Mouse (Mus musculus) CD4-positive, CD25-positive, alpha-beta regulatory T cell, adult 2 months (primary cell): Measurements from ENCODE around the gene Tspan14.

Experiments
- DNase-seq: peaks from one replicate; pipeline ENCODE4 v3.0.0-alpha.2; 2012; ENCODE audit warnings: low read depth, low spot score

Tspan14 gene

GRCm38 (mm10) chr14:40966392-40966861 is at the start of gene Tspan14:
Gene Tspan14 (minus strand): TSS chr14:40966807.
- DNase-seq, result peak; percentile 75

- DNase-seq, result peak; percentile 9
Observed at GRCm38 (mm10) chr14:41014701-41015240, 48.2 kb upstream of the Tspan14 start.

GRCm38 (mm10) chr14:41013630-41014613 is 47.3 kb upstream of the Tspan14 start, which contains the start of gene Fam213a:
Gene Fam213a (minus strand): TSS chr14:41013788.
- DNase-seq, result peak; percentile 94

GRCm38 (mm10) chr14:41013143-41013542 is 46.5 kb upstream of the Tspan14 start:
- no peak for DNase-seq

GRCm38 (mm10) chr14:41011916-41012315 is 45.3 kb upstream of the Tspan14 start:
- no peak for DNase-seq

- no peak for DNase-seq
Observed at GRCm38 (mm10) chr14:41008138-41008537, 41.5 kb upstream of the Tspan14 start.

- no peak for DNase-seq
Observed at GRCm38 (mm10) chr14:41007641-41008040, 41.0 kb upstream of the Tspan14 start.

GRCm38 (mm10) chr14:41006899-41007298 is 40.3 kb upstream of the Tspan14 start:
- no peak for DNase-seq

GRCm38 (mm10) chr14:41006263-41006662 is 39.7 kb upstream of the Tspan14 start:
- no peak for DNase-seq

GRCm38 (mm10) chr14:41005716-41006115 is 39.1 kb upstream of the Tspan14 start:
- no peak for DNase-seq

- no peak for DNase-seq
Observed at GRCm38 (mm10) chr14:41004201-41005141, 37.9 kb upstream of the Tspan14 start.

- DNase-seq, result no peak
Observed at GRCm38 (mm10) chr14:41001576-41001975, 35.0 kb upstream of the Tspan14 start.

GRCm38 (mm10) chr14:41000801-41001200 is 34.2 kb upstream of the Tspan14 start:
- no peak for DNase-seq

- DNase-seq, result peak; percentile 57
Observed at GRCm38 (mm10) chr14:40999904-41000645, 33.5 kb upstream of the Tspan14 start.

- no peak for DNase-seq
Observed at GRCm38 (mm10) chr14:40996171-40996570, 29.6 kb upstream of the Tspan14 start.

- DNase-seq, result no peak
Observed at GRCm38 (mm10) chr14:40992464-40992863, 25.9 kb upstream of the Tspan14 start.

- no peak for DNase-seq
Observed at GRCm38 (mm10) chr14:40988780-40989179, 22.2 kb upstream of the Tspan14 start.

GRCm38 (mm10) chr14:40987184-40987583 is 20.6 kb upstream of the Tspan14 start:
- no peak for DNase-seq

GRCm38 (mm10) chr14:40985635-40986034 is 19.0 kb upstream of the Tspan14 start:
- no peak for DNase-seq

GRCm38 (mm10) chr14:40979723-40980122 is 13.1 kb upstream of the Tspan14 start:
- no peak for DNase-seq

- peak; percentile 33 for DNase-seq
Observed at GRCm38 (mm10) chr14:40979002-40979401, 12.4 kb upstream of the Tspan14 start.
